Mouse (Mus musculus): ENCODE results near the gene 6430548M08Rik.

6430548M08Rik gene

DNA sequence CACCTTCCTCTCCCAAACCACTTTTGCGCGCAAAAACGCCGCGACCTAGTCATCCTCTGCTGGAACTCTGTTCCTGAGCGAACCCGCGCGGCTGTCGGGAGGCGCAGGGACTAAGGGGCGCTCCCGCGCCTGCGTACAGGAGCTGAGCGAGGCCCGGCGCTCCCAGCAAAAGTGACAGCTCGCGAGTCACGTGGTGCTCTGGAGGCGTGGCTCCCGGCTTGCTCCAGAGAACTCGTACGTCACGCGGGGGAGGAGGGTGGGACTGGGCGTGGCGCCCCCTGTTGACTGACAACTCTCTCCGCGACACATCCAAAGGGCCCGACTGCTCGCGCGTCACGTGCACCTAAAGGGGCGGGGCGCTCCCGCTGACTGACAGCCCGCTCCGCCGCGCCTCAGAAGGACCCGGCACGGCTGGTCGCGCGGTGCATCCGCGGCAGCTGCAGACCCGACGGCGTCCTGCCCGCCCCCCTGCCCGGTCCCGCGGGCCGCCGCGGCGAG, at the start of gene 6430548M08Rik:
Gene 6430548M08Rik (plus strand): TSS at position 395 of the 498 bp plus-strand sequence.
- peak; percentile 99 for DNase-seq (ENCODE audit: low spot score)

DNA sequence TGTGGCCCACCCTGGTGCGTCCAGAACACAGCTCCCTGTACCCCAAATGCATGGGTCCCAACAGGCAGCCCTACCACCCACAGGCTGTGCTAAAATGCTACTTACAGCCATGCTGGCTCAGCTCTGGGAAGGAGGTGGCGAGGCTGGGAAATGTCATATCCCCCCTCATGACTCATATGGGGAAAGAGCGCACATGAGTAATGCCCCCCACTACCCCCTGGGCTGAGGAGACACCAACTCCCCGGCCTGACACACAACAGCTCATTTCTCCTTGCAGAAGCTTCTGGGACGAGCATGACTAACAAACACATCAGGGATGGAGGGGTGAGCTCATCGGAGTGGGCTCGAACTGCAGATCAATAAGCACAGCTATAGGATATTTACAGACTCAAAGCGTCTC, 48.3 kb upstream of the 6430548M08Rik start:
- no peak for DNase-seq (ENCODE audit: low spot score)

DNA sequence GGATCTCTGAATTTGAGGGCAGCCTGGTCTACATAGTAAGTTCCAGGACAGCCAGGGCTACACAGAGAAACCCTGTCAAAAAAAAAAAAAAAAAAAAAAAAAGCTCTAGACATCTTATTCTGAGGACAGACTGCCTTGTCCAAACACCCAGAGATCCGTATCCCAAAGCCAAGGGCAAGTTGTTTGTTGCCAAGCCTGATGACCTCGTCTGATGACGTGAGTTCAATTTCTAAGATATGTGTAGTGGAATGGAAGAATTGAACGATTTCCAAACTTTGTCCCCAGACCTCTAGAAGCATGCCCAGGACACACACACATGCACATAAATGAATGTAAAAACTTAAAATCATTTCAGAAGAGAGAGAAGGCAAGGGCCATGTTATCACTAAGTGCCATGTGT, 47.7 kb upstream of the 6430548M08Rik start:
- no peak for DNase-seq (ENCODE audit: low spot score)

DNA sequence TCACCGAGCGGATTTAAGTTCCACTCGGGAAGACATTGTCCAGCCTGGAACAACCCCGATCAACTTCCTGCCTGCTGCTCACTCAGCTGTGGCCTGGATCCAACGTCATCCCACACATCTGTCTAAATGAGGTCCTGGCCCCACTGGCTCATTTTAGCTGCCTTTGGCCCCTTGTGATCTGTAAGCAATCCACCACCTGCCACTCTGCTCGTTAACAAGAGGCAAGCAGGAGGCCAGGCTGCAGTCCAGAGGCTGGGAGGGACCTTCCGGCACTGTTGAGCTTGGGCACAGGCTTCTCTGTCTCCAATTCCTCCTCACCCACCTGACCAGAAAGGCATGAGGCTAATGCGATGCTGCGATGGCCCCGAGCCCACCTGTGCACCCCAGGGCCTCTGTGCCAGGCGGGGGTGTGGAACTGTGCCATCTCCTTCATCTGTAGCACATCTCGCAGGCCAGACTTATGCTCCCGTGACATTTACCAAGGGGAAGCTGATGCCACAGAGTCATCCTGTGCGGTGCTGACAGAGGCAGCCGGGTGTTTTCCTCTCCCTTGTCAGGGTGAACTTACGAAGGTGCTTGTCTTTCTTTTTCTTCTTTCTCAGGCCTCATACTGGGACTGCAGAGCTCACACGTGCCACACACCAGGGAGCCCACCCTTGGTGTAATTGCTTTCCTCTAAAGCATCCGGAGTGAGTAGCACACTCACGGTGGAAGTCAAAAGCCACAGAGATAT, 45.9 kb upstream of the 6430548M08Rik start:
- peak; percentile 19 for DNase-seq (ENCODE audit: low spot score)

DNA sequence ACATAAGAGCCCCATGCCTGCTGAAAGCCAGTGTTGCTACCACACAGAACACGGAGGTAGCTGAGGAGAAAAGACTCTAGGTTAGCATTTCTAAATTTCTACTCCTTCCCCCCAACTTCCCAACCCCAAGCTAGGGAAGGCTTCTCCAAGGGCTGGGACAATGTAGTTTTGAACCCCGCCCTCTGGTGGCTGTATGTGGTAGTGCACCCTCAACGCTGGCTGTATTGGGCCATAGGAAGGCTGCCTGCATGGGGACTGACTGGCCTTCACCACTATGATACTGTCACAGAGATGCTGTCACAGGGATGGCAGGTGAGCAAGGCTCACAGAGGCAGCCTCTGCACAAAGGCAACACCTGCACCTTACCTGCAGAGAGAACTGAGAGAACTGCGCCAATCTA, 42.3 kb upstream of the 6430548M08Rik start:
- DNase-seq (ENCODE audit: low spot score) = peak; percentile 86

DNA sequence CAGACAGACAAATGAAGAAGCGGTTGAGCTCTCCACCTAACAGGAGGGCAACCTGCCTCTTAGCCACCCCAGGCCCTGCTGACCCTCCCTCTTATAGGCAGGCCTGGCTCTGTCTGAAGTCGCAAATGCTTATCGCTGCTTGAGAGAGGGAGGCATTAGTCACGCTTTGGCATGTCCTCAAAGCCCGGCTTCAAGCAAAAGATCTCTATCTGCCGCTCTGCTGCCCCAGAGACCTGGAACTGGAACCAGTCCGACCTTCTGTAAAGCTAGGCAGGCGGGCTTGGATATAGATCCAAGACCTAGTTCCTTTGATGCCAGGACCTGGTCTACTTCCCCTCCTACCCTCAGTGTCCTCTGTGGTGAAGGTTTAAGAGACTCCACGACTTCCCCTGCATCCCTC, 41.7 kb upstream of the 6430548M08Rik start:
- no peak for DNase-seq (ENCODE audit: low spot score)

DNA sequence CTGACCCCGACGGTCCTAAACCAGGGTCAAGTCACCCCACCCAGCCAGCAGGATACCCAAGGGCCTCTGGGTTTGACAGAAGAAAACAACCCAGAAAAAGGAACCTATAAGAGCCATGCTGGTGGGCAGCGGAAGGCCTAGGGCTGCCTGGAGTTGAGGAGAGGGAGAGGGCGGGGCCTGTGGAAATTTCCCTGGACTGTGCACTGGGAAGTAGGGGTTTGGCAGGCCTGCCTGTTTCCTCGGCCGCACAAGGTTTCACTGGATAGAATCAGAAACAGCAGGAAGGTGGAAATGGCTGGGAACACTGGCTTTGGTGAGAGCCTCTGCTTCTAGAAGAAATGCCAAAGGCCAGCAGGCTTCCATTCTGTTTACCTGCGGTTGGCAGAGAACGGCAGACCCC, 41.1 kb upstream of the 6430548M08Rik start:
- DNase-seq (ENCODE audit: low spot score) = no peak

DNA sequence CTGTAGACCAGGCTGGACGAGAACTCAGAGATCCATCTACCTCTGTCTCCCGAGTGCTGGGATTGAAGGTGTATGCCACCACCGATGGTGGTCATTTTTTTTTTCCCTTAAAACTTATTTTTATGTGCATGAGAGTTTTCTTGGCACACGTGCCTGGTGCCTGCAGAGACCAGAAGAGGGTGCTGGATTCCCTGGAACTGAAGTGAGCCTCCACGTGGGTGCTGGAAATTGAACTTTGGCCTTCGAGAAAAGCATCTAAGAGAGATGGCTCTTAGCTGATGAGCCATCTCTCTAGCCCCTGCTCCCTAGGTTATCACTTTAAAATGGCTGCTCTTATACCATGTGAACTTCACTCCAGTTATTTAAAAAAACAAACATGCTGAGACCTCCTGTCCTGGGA, 39.4 kb upstream of the 6430548M08Rik start:
- no peak for DNase-seq (ENCODE audit: low spot score)

DNA sequence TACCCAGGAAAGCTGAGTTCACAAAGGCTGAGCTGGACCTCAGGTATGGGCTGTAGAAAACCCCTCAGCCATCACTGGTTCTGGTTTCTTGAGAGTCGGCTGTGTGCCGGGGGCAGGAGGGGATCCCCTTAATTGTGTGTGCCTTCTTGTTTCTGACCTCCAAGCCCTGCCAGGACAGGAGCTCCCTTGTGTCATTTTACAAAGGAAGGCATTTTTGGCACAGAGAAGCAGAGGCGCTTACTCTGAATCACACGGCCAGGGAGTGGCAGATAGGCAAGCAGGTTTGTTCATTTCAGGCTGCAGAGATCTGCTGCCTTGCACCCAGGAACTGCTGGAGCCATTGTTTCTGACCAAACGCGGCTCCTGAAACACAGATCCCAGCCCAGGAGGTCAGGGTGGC, 38.6 kb upstream of the 6430548M08Rik start:
- DNase-seq (ENCODE audit: low spot score) = no peak

DNA sequence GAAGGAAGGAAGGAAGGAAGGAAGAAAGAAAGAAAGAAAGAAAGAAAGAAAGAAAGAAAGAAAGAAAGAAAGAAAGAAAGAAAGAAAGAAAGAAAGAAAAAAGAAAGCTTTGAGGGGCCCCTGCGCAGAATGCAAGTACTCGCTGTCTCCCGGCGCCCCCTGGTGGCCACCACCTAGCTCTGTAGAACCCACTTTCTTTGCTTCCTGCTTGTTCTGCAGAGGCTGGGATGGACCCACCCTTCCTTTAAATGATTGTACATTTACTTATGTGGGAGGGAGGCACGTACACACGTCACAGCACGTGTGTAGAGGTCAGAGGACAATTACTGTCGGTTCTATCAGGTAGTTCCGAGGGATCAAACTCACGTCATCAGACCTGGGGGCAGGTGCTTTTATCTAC, 35.9 kb upstream of the 6430548M08Rik start:
- peak; percentile 76 for DNase-seq (ENCODE audit: low spot score)

DNA sequence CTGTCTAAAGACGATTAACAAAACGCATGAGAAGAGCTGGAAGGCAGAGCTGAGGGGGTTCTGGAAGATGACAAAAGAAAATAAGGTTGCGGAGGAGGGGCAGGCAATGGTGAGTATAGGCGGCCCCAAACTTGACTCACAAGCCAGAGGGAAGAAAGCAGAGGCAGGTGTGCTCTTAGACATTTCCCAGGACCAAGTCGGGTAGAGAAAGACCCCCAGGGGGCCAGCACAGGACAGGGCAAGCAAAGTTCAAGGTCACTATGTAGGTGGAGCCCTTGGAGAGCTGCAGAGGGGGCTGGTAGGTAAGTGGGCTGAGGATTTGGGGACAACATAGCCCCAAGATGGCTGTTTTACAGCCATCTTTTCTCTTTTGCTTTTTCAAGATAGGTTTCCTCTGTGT, 34.6 kb upstream of the 6430548M08Rik start:
- DNase-seq (ENCODE audit: low spot score) = no peak

DNA sequence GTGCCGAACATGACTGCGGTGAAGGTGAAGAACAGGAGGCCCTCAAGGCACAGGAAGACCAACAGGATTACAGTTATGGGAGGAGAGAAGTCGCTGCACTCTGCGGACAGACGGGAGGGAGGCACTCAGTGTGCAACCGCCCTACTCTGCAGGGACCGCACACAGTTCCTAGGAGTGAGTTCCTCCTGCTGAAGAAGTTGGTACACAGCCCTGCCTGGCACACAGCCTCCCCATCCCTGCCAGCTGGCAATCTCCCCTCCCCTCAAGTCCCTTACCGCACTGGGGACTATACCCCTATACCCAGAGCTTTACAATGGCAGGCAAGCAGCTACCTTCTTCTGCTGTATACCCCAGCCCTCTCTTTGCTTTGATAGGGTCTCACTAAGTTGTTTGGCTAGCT, 30.7 kb upstream of the 6430548M08Rik start:
- no peak for DNase-seq (ENCODE audit: low spot score)

DNA sequence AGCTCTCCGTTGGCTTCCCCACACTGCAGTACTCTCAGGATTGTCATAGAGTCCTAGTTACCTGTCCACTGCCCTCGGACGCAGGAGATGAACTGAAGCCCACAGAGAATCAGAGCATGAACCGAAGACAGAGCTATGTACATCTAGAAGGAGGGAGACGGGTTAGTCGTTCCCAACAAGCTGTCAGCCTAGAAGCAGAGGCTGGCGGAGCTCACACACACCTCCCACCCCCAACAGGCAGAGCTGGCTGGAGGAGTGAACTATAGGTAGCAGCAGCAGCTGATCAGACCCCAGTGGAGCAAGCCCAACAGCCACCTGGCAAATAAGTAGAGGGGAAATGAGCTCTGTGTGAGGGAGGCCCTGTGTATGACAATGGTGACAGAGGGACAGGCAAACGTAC, 29.2 kb upstream of the 6430548M08Rik start:
- DNase-seq (ENCODE audit: low spot score) = no peak

DNA sequence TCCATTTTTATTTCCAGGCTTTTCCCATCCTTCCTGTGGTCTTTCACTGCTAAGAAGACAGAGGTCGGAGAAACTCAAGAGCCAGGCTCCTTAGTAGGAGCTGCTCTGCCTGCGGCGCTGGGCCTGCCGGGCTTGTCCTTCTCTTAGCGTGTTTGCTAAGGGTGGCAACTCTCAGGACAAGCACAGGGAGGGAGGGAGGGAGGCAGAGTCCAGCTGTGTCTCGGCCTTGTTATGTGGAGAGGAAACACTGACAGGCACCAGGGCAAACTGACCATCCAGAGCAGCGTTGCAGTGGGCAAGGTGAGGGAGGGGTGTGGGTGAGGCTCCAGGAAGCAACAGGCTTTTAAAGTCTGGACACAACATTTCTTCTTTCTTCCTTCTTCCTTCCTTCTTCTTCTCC, 24.4 kb upstream of the 6430548M08Rik start:
- DNase-seq (ENCODE audit: low spot score) = no peak

DNA sequence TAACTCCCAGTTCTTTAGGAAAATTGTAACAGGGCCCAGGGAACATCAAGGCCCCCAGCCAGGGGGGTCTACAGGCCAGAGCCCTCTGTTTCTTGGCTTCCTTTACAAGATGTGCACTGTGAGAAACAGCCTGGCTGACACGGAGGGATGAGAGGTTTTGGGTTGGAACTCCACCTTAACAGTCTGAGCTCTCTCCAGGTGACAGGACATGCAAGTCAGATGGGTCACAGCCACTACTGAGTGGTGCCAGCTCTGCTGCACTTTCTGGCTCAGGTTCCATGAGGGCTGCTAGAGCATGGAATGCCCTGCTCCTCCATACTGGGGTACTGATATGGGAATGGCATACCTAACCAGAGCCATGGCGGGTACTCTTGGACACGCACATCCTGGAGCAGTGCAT, 22.9 kb upstream of the 6430548M08Rik start:
- DNase-seq (ENCODE audit: low spot score) = no peak

DNA sequence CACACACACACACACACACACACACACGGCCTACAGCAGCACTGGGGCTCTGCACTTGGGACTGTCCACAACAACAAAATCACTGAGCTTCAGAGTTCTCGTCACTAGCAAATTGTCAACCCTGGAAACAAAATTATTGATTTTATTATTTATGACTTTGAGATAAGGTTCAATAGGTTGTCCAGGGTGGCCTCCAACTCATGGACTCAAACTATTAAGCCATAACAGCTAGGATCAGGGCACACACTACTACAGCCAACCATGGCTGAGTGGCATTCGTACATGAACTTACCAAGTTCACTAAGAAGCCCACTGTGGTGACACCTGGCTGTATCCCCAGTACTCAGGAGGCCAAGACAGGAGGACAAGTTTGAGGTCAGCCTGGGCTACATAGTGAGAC, 20.8 kb upstream of the 6430548M08Rik start:
- DNase-seq (ENCODE audit: low spot score) = no peak

DNA sequence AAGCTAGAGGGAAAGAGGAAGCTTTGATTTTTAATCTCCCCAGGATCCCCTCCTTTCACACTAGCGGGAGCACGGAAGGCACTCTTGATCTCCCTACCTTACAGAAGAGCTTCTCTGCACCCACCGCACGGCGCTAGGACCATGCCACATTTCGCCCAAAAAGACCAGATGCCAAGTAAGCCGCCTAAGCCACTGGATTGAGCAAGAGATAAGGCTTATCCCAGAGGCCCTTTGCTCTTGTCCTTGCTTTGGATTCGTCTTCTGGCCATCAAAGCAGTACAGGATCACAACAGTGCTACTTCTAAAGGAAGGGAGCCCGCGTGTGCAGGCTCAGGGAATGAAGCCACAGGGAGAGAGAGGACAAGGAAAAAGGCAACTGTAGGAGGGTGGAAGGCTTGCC, 19.2 kb upstream of the 6430548M08Rik start:
- DNase-seq (ENCODE audit: low spot score) = no peak

DNA sequence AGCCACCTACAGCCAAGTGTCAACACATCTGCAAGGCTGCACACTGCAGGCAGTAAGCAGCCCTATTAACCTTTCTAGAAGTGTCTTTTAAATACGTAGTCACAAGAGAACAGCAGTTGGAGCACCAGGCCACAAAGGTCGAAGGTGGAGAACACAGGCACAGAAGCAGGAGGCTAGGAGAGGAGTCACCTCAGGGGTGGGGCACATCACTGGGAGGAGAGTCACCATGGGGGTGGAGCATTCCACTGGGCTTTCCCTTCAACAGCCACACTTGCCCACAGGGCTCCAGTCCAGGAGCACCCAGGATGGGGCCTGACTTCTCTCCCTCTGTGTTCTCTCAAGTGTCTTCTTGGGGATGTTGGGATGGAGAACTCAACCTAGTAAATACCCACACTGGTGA, 17.5 kb upstream of the 6430548M08Rik start:
- no peak for DNase-seq (ENCODE audit: low spot score)

DNA sequence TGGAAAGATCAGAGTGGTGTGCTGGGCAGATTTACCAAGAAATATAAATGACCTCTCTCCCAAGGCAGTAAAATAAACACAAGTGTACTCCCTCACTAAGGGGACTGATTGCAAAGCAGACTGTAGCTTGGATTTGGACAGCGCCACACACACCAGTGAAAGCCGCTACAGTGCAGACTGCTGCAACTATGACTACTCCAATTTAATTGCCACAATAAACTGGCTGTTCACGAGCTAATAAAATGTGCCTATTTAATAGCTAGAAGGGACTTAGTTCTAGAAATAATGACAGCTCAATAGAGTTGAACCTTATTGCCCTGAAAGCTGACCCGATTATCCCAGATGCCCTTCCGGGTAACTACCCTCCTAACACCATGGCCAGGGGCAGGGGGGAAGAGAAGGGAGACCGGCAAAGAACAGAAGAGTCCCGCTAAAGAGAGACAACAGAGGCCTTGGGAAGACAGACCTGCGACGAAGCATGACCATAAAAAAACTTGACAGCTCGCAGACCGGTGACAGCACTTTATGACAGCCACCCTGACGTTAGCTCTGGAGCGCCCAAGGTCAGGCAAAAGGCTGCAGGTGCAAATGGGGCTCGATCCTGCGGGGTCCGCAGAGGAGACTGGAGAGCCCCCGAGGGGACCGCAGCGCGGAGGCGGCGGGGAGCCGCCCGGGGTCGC, 13.4 kb upstream of the 6430548M08Rik start:
- DNase-seq (ENCODE audit: low spot score) = peak; percentile 34

DNA sequence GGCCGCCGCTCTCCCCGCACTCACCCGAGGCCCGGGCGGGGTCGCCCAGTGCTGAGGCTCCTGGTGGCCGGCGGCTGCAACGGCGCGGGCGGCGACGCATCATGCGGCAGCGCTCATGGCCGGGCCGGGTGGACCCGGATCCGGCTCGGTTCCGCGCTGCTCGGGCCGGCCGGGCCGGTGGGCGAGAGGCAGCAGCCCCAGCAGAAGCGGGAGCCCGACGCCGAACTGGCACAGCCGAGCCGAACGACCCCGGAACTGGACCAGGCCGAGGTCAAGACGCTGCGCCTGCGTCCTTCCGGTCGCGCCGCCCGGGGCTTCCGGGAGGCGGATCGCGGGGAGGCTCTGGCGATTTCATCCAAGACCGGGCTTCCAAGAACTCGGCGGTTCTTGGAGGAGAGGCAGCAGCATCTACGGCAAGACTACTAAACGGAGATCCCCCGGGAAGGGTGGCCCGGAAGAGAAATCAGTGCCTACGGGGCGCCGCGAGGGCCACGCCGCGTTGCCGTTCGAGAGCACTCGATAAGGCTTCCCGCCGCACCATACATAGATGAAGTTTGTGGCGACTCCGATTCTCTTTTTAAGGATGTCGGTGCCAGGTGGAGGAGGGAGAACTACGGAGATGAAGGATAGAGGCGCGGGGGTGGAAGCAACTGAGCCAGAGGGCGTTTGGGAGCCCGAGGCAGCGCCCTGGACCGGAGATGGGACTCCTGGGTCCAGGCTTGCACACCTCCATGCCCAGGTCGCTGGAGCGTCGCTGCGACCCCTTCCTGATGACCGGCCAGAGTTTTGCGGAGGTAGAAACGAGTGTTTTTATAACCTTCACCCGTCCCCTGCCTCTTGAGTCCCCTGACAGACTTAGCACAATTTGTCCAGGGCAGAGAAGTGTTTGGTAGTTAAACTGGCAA, 12.6 kb upstream of the 6430548M08Rik start, which contains the start of gene Zdhhc7:
Gene Zdhhc7 (minus strand): TSS at position 415 of the 905 bp plus-strand sequence.
- DNase-seq (ENCODE audit: low spot score) = peak; percentile 79

DNA sequence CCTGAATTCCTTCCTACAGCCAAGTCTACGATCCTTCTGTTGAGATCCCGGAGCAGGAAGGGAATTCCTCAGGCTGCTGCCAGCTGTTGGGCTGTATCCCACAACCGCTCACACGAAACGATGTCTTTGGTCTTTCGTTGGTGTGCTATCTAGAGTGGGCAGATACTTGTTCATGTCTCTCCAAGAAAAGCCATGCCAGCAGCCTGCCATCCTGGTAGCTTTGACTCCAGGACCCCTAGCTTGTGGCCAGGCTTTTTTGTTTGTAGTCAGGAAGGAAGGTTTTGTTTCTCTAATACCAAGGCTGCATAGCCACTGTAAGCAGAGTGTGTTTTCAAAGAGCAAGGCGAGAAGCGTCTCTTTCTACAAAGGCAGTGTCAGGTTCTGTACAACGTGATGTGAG, 10.0 kb upstream of the 6430548M08Rik start:
- no peak for DNase-seq (ENCODE audit: low spot score)

DNA sequence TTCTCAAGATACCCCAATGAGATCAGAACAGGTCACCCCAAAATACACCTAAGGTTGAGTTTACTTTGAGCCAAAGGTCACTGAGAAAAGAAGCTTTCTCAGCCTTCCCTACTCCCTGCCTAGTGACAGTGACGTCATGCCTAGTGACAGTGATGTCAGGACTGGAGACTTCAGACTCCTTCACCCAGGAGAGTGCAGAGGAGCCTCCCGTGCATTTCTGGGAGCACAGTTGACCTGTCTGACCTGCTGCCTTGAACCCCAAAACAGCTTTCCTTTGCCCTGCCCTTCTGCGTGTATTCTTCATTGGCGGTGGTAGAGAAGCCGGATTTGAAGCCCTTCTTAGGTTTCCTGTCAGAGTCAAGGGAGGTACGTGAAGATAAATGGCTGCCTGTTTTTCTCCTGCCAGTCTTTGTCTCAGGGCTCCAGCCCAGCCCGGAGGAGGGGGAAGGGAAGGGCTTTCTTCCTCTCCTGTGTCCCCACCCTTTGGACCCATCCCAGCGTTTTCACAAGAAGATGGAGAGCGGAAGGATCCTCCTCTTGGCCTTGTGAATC, 9.2 kb upstream of the 6430548M08Rik start:
- no peak for DNase-seq (ENCODE audit: low spot score)
